Mouse (Mus musculus) ovary, postnatal 14 days (tissue): ENCODE data around the gene Enpp4.
A peak's percentile ranks its signal among the peaks of the same experiment; 100 is the strongest.

ENCODE experiments used
- DNase-seq: peaks from one replicate; pipeline ENCODE4 v3.0.0; 2022; ENCODE audit warnings: low spot score

Gene Enpp4

DNA sequence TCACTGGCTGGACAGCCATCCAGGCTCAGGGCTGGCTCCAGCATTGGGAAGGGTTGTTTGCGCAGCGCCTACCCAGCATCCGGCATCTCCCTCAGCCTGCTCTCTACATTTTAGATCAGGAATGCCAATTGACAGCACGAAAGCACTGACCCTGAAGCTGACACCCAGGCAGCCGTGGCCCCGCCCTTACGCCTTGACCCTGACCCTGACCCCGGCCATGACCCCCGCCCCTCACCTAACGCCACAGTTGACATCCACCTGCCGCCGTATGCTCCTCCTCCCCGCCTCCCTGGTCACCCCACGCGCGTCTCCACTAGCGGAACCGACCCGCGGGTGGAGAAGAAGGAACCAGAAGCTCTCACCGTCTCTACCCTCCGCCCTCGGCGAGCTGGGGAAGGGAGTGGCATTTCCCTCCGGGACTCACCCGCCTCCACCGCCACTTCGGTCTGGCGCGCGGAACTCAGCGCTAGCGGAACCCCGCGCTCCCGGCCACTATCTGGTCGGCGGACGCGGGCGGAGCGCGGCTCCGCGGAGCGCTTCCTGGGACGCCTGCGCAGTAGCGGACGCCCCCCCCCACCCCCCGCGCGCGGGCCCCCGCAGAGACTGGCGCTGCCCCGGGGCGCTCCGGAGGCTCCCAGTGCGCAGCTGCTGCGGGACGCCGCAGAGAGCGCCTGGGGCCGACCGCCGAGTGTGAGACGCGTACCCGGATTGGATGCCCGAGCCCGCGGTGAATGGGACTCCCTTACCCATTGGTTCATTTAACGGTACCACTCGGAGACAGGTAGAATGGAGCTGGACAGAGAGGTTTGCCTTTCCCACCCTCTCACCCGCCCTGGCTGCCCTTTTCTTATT is at the start of gene Enpp4:
Gene Enpp4, minus strand, starts transcription at position 523 of the 852 bp plus-strand sequence.
- DNase-seq: peak; percentile 86

DNA sequence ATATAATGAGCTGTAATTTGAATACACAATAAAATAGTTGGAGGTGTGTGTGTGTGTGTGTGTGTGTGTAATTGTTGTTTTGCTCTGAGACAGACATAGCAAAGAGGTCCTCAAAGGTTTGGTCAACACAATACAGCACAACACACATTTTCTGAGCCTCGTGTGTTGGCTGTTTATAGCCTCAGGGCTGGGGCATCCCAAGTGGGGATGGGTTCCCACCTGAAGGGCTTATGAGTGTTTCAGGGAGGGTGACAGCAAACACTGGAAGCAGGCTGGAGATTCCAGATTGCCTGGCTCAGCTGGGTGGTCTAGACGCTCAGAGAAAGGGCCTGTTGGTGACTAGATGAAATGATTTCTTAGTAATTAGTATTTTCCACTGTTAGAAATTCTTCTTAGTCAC is 49.6 kb upstream of the Enpp4 start:
- DNase-seq: no peak

DNA sequence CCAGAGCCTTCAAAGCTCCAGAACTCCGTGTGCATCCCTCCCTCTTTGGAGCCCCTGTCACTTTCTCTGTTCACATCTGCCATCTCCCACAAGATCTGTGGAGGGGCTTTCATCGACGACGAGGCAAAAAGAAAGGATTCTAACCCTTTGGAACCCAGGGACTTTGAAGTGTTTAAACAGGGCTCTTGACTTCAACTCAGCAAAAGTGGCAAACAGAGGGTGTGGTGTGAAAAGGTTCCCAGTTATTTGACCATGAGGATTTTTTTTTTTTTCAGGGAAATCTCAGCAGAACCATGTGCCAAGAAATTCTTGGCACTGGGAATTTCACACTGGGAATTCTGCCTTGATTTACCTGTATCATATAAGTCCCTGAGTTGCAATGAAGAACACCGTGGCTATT is 48.3 kb upstream of the Enpp4 start:
- DNase-seq: no peak

DNA sequence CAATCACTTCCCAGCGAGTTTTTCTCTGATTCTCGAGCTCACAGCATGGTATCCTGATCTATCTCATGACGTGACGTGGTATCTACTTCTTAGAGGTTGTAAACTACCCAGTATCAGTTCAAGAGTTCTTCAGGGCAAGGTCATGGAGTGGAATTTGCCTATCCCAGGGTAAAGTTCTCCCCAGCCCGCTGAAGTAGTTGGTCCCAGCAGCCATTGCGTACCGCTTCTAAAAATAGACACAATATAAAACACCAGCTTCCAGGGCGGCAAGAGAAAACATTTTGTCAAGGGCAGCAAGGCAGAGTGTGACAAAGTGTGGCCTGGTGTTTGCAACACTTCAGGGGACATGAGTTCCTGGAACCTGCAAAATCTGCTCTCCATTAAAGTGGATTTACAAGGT is 46.3 kb upstream of the Enpp4 start:
- DNase-seq: no peak

DNA sequence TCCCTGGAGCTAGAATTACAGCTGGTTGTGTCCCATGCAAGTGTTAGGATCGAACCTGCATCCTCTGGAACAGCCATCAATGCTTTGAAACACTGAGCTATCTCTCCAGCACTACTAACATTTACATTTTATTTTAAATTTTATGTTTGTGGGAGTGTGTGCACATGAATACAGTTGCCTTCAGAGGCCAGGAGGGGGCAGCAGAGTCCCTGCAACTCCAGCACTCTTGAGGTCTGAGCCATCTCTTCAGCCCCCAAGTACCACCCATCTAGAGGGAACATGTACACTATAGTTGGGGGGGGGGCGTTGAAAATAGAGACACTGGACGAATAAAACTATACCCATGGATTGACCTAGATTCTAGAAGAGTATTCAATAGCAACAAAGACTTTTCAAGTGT is 45.5 kb upstream of the Enpp4 start:
- peak; percentile 15 for DNase-seq

DNA sequence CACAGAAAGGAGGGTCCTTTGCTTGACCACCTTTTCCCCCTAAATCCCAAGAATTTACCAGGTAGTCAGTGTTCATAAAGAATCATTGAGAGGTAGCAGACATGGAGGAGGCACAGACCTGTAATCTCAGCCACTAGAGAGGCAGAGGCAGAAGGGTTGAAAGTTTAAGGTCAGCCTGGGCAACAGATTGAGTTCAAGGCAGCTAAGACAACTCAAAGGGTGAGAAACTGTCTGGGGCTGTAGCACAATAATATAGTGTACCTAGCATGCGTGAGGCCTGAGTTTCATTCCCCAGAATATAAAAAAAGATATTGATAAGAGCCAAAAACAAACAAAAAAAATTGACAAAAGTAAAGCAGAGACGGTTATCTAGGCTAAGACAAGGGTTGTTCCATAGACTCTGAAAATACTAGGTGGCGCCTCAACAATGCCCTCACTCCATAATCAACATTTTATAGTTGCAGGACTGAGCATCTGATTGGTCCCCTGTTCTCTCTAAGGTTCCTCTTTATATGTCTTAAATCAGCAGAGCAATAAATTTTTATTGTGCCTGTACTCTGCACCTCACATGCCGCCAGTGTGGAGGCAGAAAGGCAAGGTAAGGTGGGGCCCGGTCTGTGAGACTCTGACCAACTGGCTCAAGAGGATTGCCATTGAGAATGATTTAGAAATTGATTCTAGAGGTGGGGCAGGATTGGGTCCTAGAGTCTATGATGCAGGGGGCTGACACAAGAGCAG is 42.7 kb upstream of the Enpp4 start:
- no peak for DNase-seq

DNA sequence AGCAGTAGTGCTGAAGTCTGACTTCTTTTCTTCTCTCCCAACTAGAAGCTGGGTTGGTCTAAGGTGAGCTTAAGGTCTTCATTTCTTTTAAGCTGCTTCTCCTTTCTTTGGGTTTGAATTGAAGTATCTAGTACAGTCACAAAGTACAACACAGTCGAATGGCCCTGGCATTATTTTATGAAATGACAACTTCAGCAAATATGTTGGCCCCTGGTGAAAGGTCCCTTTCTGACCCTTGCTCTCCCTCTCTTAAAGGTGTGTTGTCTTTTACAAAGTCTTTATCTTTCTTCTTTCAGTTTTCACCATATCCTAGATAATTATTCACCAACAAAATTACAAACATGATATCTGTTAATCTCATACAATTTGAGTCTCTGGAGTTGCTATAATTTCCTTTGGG is 40.2 kb upstream of the Enpp4 start:
- DNase-seq: no peak

DNA sequence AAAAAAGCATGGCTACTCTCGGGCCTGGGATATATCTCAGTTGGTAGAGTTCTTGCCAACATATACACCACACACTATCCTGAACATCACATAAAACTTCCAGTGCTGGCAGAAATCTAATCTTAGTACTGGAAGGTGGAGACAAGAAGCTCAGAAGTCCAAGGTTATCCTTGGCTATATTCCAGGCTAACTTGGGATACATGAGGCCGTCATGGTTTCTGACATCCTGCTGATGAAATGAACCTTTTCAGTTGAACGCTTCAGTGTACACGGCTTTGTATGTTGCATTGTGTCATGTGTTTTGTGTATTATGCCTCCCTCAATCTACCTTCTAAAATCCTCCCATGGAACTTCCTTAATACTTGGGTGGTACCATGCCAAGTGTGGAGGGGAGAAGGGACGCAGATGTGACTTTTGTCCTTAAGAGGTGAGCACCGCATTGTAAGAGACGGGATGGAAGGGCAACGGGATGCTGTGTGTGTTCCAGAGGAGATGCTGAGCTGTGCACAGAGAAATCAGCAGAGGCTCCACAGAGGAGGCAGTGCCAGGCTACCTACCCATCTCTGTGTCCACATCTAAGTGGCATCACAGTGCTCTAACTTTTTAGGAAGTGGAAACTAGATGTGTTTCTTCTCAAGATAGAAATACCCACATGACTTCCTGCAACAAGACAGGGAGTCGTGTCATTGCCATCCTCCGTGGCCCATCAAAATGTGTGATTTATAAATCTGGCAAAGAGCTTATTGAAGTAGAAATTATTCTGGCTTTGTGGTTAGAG is 31.4 kb upstream of the Enpp4 start:
- no peak for DNase-seq

DNA sequence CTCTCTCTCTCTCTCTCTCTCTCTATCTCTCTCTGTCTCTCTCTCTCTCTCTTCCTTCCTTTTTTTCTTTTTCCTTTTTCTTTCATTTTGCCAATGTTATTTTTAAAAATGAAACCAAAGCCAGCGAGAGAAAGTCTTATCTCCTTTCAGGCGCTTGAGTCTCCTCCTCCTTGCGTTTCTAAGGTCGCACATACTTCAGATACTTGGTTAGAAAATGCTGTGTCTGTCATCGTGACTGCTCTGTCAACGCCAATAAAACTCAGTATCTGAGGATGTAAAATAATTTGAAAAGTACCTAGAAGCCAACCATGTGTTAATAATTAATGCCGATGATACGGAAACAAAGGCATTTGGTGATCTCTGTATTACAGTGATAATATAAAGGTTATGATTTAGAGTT is 30.4 kb upstream of the Enpp4 start:
- no peak for DNase-seq

DNA sequence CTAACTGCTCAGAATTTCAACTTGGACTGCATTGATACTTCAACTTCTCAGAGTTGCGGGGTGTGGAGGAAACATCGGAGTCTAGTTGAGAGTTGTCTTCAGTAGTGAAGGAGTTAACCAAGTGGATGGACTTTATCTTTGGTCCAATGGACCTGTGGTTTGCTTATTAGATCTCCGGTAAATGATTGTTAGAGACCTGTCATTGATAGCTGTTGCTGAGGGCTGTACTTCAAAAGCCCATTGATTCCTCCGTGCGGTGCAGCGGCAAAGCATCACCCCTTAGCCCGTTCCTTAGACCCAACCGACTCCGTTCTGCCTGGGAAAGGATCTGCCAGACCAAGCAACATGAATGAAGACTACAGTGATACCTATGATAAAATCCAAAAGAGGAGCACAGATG is 28.9 kb upstream of the Enpp4 start:
- no peak for DNase-seq

DNA sequence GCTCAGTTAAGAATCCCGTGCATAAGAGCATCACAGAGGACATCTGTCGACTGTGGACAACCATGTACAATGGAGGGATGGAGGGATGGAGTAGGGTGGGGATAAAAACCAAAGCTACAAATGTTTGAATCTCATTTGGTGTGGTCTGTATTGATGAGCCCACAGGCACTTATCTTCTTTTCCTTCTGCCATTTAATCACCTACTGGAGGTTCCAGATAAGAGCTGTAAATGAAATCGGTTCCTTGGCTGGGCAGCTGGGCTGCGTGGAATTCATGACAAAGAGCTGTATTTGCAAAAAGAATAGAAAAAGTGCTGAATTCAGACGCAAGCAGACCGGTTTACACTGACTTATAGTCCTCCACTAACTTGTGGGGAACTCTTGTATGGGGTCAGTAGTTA is 28.5 kb upstream of the Enpp4 start:
- DNase-seq: no peak

DNA sequence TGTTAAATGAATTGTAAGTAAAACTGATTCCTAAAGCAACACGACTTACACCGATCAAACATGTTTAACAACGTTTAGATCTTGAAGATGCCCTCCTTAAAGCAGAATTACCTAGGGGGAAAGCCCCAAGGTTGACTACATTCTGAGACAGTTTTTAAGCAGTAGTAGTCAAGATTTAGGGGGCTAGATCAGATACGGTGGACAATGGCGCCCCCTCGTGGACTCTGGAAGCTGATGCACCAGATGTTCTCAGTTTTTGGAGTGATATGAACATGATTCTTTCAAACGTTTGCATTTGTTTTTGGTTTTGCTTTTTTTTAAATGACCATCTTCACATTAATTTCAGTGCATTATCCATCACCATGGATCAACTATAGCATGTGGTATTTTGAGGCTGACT is 24.8 kb upstream of the Enpp4 start:
- DNase-seq: peak; percentile 58

DNA sequence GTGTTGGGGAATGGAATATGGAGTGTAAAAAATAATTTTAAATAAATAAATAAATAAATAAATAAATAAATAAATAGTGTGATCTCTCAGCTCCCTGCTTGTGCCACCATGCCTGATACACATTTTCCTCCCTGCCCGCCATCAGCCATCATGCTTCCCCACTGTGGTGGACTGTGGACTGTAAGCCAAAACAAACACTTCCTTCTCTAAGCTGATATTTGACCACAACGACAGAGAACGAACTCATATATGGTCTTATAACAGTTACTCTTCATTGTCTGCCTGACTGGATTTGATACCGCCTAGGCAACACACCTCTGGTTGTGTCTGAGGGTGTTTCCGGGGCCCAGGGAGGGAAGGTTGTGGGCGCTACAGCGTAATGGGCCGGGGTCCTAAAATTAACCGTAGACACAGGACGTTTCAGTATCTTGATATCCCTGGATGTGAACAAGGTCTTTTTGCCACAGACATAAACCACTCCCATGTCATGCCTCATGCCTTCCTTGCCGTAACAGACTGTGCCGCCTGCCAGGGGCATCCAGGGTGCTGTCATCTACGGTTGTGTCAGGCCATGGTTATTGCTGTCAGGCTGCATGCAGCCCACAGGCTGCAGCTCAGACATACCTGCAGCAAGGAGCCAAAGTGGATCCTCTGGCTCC is 23.6 kb upstream of the Enpp4 start:
- no peak for DNase-seq

DNA sequence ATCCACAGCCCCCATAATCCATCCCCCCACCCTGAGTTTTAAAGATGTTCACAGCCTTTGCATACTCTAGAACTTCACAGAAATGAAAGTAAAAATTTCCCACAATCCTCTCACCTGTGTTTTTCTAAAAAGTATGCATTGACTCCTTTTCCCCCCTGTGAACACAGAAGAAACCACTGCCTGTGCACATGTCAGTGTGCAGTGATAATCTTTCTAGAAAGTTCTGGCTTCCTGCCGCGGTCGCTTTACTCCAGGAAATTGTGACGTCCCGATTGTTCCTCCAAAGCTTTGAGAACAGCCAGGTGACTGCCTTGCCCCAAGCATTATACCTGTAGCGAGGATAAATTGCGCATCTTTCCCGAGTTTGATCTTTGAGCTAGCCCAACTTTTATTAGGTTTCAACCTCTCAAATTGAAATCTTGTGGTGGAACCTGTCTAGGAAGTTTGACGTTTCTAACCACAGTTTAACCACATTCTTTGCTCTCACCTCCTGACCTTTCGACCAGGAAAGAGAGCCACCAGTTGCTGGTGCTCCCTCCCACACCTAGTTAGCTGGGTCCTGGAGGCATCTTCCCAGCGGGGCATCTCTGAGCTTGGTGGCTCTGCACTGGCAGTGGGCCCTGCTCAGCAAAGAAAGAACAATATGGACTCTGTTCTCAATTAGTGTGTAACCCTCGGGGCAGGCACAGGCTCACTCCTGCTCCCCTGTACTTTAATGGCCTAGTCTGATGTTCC is 15.9 kb upstream of the Enpp4 start:
- no peak for DNase-seq

DNA sequence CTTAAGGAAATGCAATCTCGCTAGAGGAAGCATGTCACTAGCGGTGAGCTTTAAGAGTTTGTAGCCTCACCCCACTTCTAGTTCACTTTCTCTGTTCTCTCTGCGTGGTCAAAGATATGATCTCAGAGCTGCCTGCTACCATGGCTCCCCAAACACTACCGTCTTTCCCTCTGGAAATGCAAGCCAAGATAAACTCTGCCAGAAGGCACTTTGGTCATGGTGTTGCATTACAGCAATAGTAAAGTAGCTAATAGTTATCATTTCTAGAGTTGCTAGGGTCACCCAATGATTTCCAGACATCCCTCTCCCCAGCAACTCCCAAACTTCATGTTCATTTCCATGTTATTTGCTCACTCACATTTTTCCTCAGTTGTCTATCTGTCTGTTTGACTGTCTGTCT is 12.6 kb upstream of the Enpp4 start:
- DNase-seq: no peak

DNA sequence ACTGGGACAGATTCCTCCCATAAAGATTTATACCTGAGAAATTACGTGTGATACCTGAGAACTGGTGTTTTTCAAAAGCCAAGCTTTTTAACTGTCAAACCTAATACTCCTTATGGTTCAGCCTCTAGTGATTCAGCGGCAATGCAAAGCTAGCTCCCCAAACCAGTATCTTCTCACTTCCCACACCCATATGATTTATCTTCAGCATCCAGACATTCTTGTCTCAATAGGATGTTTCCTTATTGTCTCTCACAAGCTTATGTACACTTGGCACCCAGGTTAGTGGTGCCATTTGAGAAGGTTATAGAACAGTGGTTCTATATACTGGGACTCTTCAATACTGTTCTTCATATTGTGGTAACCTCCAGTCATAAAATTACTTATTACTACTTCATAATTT is 12.1 kb upstream of the Enpp4 start:
- DNase-seq: no peak

DNA sequence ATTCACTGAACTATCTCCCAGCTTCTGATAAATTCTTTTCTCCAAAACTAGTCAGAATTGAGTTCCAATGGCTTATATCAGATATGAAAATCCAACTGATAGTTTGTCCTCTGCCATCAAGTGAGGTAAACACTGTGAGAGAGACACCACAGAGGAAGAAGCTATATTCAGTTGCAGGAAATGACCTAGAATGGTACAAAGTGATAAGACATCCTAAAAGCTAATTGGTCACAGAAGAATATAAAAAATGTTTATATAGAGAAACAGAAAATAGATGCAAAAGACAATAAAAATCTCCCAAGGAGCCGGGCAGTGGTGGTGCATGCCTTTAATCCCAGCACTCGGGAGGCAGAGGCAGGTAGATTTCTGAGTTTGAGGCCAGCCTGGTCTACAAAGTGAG is 11.0 kb upstream of the Enpp4 start:
- DNase-seq: no peak

DNA sequence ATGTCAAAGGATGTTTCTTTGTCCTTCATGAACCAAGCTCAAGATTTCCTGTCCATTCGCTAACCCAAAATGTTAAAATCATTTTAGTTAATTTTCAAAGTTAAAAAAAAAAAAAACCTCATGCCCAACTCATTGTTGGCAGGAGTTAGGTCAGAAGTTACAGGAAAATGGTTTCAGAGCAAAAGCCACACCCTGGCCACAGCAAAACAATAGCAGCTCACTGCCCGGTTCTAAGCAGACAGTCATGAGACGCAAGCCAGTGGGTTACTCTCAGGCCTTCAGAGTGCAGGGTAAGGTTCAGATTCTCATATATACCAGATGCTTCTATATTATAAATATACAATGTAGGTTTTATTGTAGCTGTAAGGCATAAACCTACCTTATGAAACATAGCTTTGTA is 2.7 kb upstream of the Enpp4 start:
- no peak for DNase-seq

DNA sequence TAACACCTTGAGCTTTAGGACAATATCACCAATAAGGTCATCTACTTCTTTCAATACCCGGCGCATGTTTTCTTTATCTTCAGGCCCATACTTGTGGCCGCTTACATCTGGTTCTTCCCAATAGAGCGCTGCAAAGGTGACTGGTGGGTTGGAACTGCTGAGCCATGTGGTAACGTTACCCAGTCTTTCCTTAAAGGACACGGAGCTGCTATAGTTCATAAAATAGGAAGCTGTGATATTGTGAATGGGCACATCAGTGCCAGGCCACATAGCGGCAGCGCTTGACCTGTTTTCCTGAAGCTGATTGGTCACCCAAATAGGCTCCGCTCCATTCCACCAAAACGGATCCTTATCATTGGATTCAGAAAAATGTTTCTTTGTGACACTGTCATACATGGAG is 3.6 kb downstream of the Enpp4 start:
- no peak for DNase-seq

DNA sequence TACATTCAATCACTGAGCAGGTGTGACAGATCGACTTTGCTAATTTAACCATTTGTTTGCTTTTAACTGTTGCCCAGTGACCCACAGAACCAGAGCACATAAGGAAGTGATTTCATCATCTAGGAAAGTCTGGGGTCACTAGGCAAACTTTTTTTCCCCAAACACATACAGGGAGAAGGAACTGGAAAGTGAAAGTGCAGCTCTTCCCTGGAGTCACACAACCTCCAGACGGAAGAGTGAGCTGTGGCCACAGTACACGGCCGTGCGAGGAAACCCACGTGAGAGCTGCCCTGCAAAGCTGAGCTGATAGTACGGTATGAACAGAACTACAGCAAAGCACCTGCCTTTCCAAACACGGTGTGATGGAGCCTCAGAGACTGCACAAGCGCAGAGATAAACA is 4.7 kb downstream of the Enpp4 start:
- no peak for DNase-seq

DNA sequence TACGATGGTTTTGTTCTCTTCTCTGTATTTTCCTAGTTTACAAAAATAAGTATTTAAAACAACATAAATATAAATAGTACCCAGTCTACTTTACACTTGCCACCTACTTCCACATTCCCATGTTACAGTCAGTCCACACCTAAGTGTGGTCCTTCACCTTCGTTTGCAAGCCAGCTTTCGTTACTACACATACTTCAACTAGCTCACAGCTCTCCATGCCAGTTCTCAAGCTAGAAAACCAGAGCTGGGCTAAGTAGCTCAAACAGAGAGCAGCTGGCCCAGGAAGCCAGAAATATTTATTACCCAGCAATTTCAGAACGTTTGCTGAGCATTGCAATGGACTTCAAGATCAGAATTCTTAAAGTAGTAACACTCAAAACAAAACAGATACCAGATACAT is 5.1 kb downstream of the Enpp4 start:
- DNase-seq: no peak

DNA sequence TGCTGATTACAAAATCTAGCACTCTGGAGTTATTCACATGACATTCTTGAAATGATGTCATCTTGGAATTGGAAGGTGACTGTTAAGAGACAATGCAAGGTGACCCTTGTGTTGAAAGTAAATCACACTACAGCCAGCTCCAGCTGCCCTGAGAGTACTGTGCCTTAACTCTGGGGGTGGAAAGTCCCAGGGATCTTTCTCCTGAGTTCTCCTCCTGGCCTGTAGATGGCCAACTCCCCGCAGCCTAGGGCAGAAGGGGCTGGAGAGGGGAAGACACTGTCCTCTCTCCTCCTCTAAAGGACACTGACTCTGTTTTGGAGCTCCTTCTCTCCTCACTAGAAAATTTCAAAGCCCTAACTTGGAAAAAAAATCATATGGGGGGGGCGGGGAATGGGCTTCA is 14.1 kb downstream of the Enpp4 start:
- no peak for DNase-seq
